Mouse (Mus musculus) liver, embryonic 14.5 days (tissue): ENCODE data around the gene Gm17324.

ENCODE experiments used
- CTCF ChIP-seq: IDR thresholded peaks from 2 replicates; pipeline ENCODE4 v1.5.1; 2016; ENCODE audit warnings: antibody characterized with exemption, low read depth, control low read depth
- EP300 ChIP-seq: IDR thresholded peaks from 2 replicates; pipeline ENCODE4 v1.6.1; 2016; ENCODE audit warnings: antibody characterized with exemption, low read depth

GRCm38 (mm10) chr9:78429551-78429950 is 19.0 kb downstream of the Gm17324 start:
- TF ChIP-seq CTCF = no peak
- TF ChIP-seq EP300 = no peak
